Mouse (Mus musculus) C2C12 (cell line): Measurements from ENCODE around the gene Tmem243.

Experiments used
- CTCF ChIP-seq: IDR thresholded peaks from one replicate; pipeline ENCODE4 v1.5.1; 2011; ENCODE audit not compliant: control insufficient read depth, insufficient read depth, insufficient read length
- MAX ChIP-seq: IDR thresholded peaks from one replicate; pipeline ENCODE4 v1.6.1; 2011; ENCODE audit warnings: mild to moderate bottlenecking, control low read depth
- MYOD1 ChIP-seq: IDR thresholded peaks from one replicate; pipeline ENCODE4 v1.6.1; 2011; ENCODE audit warnings: low read depth; ENCODE audit not compliant: control insufficient read depth, insufficient read length
- USF1 ChIP-seq: IDR thresholded peaks from one replicate; pipeline ENCODE4 v1.6.1; 2011; ENCODE audit warnings: low read depth, mild to moderate bottlenecking, control low read depth, moderate library complexity

DNA sequence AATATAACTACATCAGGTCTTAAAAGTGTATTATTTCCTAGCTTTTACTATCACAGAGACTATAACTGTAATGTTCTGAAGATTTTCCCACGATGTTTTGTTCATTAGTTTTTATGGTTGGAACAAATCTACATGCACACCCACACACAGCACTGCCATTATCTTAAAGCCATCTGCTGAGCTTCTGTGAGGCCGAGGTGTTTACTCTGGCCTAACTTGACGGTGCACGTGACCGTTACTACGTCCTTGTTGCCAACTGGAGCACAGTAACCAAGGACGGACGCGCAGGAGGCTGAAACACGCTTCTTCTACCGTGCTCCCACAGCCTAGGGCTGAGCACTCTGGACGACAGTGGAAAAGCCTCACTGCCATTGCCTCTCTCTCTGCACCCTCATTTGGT is 28.1 kb downstream of the Tmem243 start:
- TF ChIP-seq CTCF (no peak), MYOD1 (no peak), MAX (no peak), USF1 (no peak)
